Mouse (Mus musculus) cerebellum, adult 9-10 months (tissue): ENCODE results near the gene Tapbp.

Experiments used
- DNase-seq: peaks from one replicate; pipeline ENCODE4 v3.0.0; 2022

Tapbp gene

GRCm38 (mm10) chr17:33972691-33973090, 57.0 kb downstream of the Tapbp start:
- DNase-seq = no peak

- no peak for DNase-seq
Observed at GRCm38 (mm10) chr17:33973572-33973971, 57.9 kb downstream of the Tapbp start.

- DNase-seq = peak; percentile 36
Observed at GRCm38 (mm10) chr17:33977861-33978557, 62.3 kb downstream of the Tapbp start.

- DNase-seq = peak; percentile 88
Observed at GRCm38 (mm10) chr17:33978631-33979031, 62.9 kb downstream of the Tapbp start.
